Mouse (Mus musculus) kidney, embryonic 16.5 days (tissue): ENCODE measurements around the gene Rsrp1. TPM values are rescaled to one million over a fixed set of nuclear protein-coding genes. Genes with fewer than 3 reads are reported as not detected.

Experiments
- ATAC-seq: fragments of 200-750 bp; cut with Nextera tagmentation; 2 replicates; pipeline ENCODE4 v1.8.0; 2017; ENCODE audit warnings: moderate TSS enrichment; ENCODE audit not compliant: low FRiP score, low TSS enrichment
- H3K27ac ChIP-seq: fragments of 300-500 bp; sonication (generic); 2 replicates; pipeline ENCODE4 v1.5.1; 2014; ENCODE audit warnings: low read length
- H3K27me3 ChIP-seq: fragments of 300-500 bp; sonication (generic); 2 replicates; pipeline ENCODE4 v1.6.1; 2014; ENCODE audit warnings: low read length, control low read depth, mixed read lengths; ENCODE audit not compliant: insufficient read depth
- H3K36me3 ChIP-seq: fragments of 300-500 bp; sonication (generic); 2 replicates; pipeline ENCODE4 v1.6.1; 2014; ENCODE audit warnings: low read length, control low read depth, mixed read lengths; ENCODE audit not compliant: insufficient read depth
- H3K4me1 ChIP-seq: fragments of 300-500 bp; sonication (generic); 2 replicates; pipeline ENCODE4 v1.6.1; 2014; ENCODE audit warnings: low read length, control low read depth, mixed read lengths; ENCODE audit not compliant: insufficient read depth
- H3K4me2 ChIP-seq: fragments of 300-500 bp; sonication (generic); replicated peaks from 2 replicates; pipeline ENCODE4 v1.6.1; 2014; ENCODE audit warnings: low read depth, low read length
- H3K4me3 ChIP-seq: fragments of 300-500 bp; sonication (generic); 2 replicates; pipeline ENCODE4 v1.5.1; 2014; ENCODE audit warnings: mild to moderate bottlenecking, low read length
- H3K9ac ChIP-seq: fragments of 300-500 bp; sonication (generic); replicated peaks from 2 replicates; pipeline ENCODE4 v1.6.1; 2014; ENCODE audit warnings: low read length
- H3K9me3 ChIP-seq: fragments of 300-500 bp; sonication (generic); 2 replicates; pipeline ENCODE4 v1.6.1; 2016; ENCODE audit warnings: low read length, control low read depth
- WGBS: fragments of 180-500 bp; shearing (Covaris S2); extraction: QIAGEN DNeasy Blood & Tissue Kit; methylation state at CpG from one replicate; pipeline ENCODE4 v1.1.7; 2014; 5-methylcytosine and 5-hydroxymethylcytosine counted together
- polyA plus RNA-seq: library from polyadenylated mRNA; unstranded; fragments of >200 nt; fragmentation: Nextera tagmentation; extraction: Ambion mirVana; gene quantifications from 2 replicates; pipeline ENCODE4 v1.2.1, GENCODE M21; 2015

Rsrp1 gene
- polyA plus RNA-seq = 449 and 450 TPM in 2 replicates

DNA sequence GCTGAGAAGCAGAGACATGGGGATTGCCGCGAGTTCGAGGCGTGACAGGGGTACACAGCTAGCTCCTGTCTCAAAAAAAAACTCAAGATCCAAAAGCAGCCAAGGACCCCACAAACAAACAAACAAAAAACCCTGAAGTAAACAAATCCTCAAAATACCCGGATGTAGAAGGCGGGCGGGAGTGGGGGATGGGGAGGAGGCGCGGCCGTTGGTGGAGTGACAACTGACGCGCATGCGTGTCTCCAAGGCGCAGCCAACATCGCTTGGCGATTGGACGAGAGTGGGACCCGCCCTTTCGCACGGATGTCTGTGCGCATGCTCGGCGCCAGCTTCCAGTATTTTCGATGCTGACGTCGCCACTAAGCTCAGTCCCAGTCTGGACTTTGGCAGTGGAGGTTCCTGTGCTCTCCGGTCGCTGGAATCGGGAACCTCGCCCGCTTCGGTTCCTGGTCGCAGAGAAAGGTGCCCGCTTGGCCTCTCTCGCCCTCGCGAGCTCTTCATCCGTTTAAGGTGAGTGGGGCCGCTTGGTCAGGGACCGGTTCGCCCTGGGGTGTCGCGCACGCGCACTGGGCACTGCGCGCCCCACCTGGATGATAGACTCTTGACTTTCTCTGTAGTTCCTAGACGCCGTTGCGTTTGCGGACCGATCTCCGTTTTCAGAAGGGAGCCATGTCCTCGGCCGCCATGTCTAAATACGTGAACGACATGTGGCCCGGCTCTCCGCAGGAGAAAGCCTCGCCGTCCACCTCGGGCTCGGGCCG, at the start of gene Rsrp1:
Gene Rsrp1 (plus strand): TSS at position 335 of the 761 bp plus-strand sequence.
- Histone ChIP-seq H3K4me2 (peak within 1 kb of the TSS; percentile 95), H3K27ac (peak within 1 kb of the TSS; percentile 97), H3K36me3 (peaks cover 29% of the 10 kb centered on the region), H3K4me3 (peak within 1 kb of the TSS; percentile 89), H3K27me3 (no peaks in the 10 kb centered on the region), H3K9me3 (no peaks in the 10 kb centered on the region), H3K4me1 (peaks cover 21% of the 10 kb centered on the region), H3K9ac (peak within 1 kb of the TSS; percentile 89)
- ATAC-seq = peak; percentile 96
- under 1% methylated on average over 64 of the region's 64 CpGs for WGBS

DNA sequence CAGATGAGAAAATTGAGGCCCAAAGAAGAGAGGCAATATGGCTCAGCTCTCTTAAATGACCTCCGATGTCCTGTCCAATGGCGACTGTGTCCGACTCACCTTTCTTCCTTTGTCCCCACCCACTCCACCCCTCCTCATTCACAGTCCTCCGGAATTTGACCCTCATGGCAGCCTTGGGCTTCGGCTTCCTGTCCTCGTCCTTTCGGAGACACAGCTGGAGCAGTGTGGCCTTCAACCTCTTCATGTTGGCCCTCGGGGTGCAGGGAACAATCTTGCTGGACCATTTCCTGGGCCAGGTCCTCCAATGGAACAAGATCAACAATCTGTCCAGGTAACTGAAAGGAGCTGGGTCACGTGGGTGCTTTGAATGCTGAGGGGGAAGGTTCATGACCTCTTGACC, 47.2 kb upstream of the Rsrp1 start:
- ATAC-seq = no peak
- H3K9me3 ChIP-seq = no peaks in the 10 kb centered on the region
- WGBS = 66% methylated on average over 9 of the region's 9 CpGs

DNA sequence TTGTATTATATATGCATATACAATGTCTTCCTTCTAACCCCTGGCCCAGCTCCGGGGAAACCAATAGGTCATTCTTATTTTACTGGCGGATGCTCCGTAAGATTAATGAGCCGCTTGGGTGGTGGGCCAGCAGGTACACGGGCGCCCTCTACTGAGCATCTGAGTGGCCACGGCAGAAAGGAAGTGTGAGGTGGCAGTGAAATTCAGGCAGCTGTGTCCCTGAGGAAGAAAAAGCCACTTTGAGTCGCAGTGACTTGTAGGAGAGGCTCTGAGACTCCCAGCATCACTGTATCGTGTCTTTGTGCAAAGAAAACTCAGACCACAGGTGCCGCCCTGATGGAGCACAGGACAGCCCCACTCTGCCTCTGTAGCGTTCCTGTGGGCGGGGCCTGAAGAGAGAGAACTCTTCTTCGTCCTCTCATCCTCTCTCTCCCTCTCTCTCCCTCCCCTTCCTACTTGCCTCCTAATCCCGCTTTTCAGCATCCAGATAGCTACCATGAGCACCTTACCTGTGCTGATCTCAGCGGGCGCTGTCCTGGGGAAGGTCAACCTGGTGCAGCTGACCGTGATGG, 43.9 kb upstream of the Rsrp1 start:
- H3K4me3 ChIP-seq = peak overlapping the region; percentile 41
- no peaks in the 10 kb centered on the region for H3K27me3 ChIP-seq
- peak overlapping the region; percentile 48; the same call in 1 of the 2 replicates for H3K9ac ChIP-seq
- 0 out of 2 replicates have a peak, but pooled peaks have one; percentile 35 for ATAC-seq
- H3K9me3 ChIP-seq = no peaks in the 10 kb centered on the region
- WGBS = 5% methylated on average over 17 of the region's 17 CpGs
- no peak overlapping the region for H3K27ac ChIP-seq
- H3K4me2 ChIP-seq = peak overlapping the region; percentile 62
- no peaks in the 10 kb centered on the region for H3K4me1 ChIP-seq
- H3K36me3 ChIP-seq = no peaks in the 10 kb centered on the region

More for the DNA sequence above, 47.2 kb upstream of the Rsrp1 start:
- Histone ChIP-seq H3K4me2 (no peak overlapping the region), H3K27me3 (no peaks in the 10 kb centered on the region), H3K27ac (no peak overlapping the region), H3K4me1 (no peaks in the 10 kb centered on the region), H3K9ac (no peak overlapping the region), H3K36me3 (no peaks in the 10 kb centered on the region), H3K4me3 (no peak overlapping the region)

DNA sequence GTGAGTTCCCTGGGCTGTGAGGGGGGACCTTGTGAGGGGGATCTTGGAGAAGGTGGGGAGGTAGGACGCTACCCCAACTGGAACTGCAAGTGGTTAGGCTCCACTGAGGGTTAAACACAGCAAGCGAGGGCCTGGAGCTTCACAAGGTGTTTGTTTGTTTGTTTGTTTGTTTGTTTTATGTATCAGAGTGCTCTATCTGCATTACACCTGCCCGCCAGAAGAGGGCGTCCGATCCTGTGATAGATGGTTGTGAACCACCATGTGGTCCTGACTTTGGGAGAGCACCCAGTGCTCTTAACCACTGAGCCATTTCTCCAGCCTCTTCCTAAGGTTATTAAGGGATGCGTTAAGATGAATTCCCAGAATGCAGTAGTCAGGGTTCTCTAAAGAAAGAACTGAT, 43.4 kb upstream of the Rsrp1 start:
- no peak overlapping the region for H3K9ac ChIP-seq
- peak overlapping the region; percentile 41 for H3K4me3 ChIP-seq
- no peaks in the 10 kb centered on the region for H3K9me3 ChIP-seq
- no peak overlapping the region for H3K27ac ChIP-seq
- no peak for ATAC-seq
- WGBS = 42% methylated on average over 6 of the region's 6 CpGs
- H3K36me3 ChIP-seq = no peaks in the 10 kb centered on the region
- no peaks in the 10 kb centered on the region for H3K4me1 ChIP-seq
- no peaks in the 10 kb centered on the region for H3K27me3 ChIP-seq
- H3K4me2 ChIP-seq = peak overlapping the region; percentile 62

DNA sequence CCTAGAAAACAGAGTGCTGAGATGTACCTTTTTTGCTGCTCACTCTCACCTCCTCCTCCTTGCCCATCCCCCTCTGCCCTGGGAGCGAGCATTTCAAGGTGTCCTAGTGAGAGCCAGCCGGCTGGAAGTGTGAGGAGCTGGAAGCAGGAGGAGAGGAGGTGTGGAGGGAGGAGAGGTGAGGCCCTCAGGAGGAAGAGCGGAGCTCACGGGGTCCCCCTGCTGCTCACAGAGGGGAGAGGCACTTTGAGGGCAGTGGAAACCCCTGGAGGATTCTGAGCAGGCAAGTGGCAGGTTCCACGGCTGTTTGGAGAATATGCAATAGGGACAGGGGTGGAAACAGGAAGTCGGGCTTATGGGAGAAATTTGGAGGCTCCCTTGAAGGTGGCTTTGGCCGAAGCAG, 40.1 kb upstream of the Rsrp1 start:
- Histone ChIP-seq H3K9me3 (no peaks in the 10 kb centered on the region), H3K36me3 (no peaks in the 10 kb centered on the region), H3K4me3 (no peak overlapping the region), H3K27ac (no peak overlapping the region), H3K27me3 (no peaks in the 10 kb centered on the region), H3K4me2 (no peak overlapping the region), H3K9ac (no peak overlapping the region), H3K4me1 (no peaks in the 10 kb centered on the region)
- WGBS = 31% methylated on average over 7 of the region's 7 CpGs
- ATAC-seq = no peak

DNA sequence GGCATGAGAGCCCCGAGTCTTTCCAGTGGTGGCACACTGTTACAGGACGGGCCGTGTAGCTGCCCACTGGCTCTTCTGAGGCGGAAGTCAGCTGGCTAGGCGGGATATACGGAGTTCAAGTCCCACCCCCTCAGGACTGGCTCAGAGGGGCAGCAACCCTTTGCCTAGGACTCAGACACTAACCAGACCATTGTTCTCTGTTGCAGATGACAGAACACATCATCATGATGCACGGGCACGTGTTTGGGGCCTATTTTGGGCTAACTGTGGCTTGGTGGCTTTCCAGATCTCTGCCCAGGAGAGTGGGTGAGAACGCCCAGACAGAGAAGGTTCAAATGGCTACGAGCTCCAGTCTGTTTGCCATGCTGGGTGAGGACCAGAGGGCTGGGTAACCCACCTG, 39.6 kb upstream of the Rsrp1 start:
- no peak overlapping the region for H3K9ac ChIP-seq
- no peaks in the 10 kb centered on the region for H3K36me3 ChIP-seq
- no peaks in the 10 kb centered on the region for H3K4me1 ChIP-seq
- no peak overlapping the region for H3K4me2 ChIP-seq
- no peak for ATAC-seq
- H3K27ac ChIP-seq = no peak overlapping the region
- H3K4me3 ChIP-seq = no peak overlapping the region
- WGBS = 87% methylated on average over 10 of the region's 10 CpGs
- no peaks in the 10 kb centered on the region for H3K27me3 ChIP-seq
- no peaks in the 10 kb centered on the region for H3K9me3 ChIP-seq

DNA sequence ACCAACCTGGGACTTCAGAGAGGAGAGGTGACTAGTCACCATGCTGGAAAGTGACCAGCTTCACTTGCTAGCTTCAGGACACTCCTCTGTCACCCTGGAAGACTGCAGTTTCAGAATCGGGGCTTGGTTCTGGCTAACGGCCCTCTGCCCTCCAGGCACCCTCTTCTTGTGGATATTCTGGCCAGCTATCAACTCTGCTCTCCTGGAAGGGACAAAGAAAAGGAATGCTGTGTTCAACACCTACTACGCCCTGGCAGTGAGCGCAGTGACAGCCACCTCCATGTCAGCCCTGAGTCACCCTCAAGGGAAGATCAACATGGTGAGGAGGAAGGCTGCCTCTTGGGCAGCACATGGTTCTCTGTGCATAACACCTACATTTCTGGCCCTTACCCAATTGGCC, 39.0 kb upstream of the Rsrp1 start:
- 89% methylated on average over 4 of the region's 4 CpGs for WGBS
- no peaks in the 10 kb centered on the region for H3K27me3 ChIP-seq
- H3K4me1 ChIP-seq = no peaks in the 10 kb centered on the region
- H3K9ac ChIP-seq = no peak overlapping the region
- no peaks in the 10 kb centered on the region for H3K9me3 ChIP-seq
- H3K27ac ChIP-seq = no peak overlapping the region
- H3K36me3 ChIP-seq = no peaks in the 10 kb centered on the region
- H3K4me2 ChIP-seq = no peak overlapping the region
- no peak for ATAC-seq
- H3K4me3 ChIP-seq = no peak overlapping the region

DNA sequence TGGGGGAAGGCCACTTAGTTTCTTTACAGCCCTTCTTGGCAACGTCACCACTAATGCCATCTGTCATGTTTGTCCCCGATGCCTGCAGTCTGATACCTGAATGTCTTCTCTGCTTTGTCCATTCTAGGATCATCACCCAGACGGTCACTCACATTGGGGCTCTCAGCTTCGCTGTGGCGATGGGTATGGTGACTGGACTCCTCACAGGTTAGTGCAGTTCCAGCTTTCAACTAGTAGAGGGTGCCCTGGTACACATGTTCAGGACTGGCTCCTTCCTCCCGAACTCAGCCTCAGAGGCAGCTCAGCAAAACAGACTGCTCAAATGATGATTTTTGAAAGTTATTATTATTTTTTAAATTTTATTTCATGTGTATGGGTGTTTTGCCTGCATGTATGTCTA, 31.3 kb upstream of the Rsrp1 start:
- no peaks in the 10 kb centered on the region for H3K9me3 ChIP-seq
- H3K4me2 ChIP-seq = no peak overlapping the region
- no peaks in the 10 kb centered on the region for H3K4me1 ChIP-seq
- H3K4me3 ChIP-seq = no peak overlapping the region
- H3K27ac ChIP-seq = no peak overlapping the region
- H3K9ac ChIP-seq = no peak overlapping the region
- 76% methylated on average over 6 of the region's 6 CpGs for WGBS
- ATAC-seq = no peak
- peaks cover 14% of the 10 kb centered on the region for H3K36me3 ChIP-seq
- H3K27me3 ChIP-seq = no peaks in the 10 kb centered on the region

DNA sequence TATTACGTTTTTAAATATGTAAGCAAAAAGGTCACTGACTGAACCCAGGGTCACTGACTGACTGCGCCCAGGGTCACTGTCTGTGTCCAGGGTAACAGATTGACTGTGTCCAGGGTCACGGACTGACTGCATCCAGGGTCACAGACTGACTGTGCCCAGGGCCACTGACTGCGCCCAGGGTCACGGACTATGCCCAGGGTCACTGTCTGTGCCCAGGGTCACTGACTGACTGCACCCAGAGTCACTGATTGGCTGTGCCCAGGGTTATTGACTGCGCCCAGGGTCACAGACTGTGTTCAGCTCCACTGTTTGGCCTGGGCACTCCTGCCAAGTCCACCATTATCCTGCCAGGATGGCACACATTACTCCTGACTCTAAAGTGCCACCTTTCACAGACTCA, 26.1 kb upstream of the Rsrp1 start:
- 90% methylated on average over 6 of the region's 6 CpGs for WGBS

DNA sequence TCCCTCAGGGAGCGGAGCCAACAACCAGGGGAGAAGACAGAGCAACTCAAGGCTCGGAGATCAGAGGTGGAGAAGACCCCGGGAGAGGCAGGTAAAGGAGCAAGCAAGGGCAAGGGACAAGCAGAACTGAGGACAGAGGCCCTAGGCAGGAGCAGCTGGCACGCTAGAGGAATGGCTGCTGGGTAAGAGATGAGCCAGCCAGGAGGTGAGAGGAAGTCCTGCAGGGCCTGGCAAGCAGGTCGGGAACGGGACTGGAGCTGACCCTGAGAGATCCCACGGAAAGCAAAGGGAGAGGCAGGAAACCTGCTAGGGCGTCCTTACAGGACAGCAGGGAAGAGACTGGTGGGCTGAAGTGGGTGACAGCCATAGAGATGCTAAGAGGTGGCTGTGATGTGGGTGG, 22.3 kb upstream of the Rsrp1 start:
- no peaks in the 10 kb centered on the region for H3K27me3 ChIP-seq
- no peak overlapping the region for H3K4me2 ChIP-seq
- no peaks in the 10 kb centered on the region for H3K4me1 ChIP-seq
- no peaks in the 10 kb centered on the region for H3K9me3 ChIP-seq
- no peak overlapping the region for H3K4me3 ChIP-seq
- WGBS = 94% methylated on average over 8 of the region's 8 CpGs
- H3K9ac ChIP-seq = no peak overlapping the region
- H3K36me3 ChIP-seq = peaks cover 77% of the 10 kb centered on the region
- H3K27ac ChIP-seq = no peak overlapping the region
- no peak for ATAC-seq

More for the DNA sequence above, 26.1 kb upstream of the Rsrp1 start:
- H3K9me3 ChIP-seq = no peaks in the 10 kb centered on the region
- no peaks in the 10 kb centered on the region for H3K27me3 ChIP-seq
- no peak overlapping the region for H3K9ac ChIP-seq
- H3K27ac ChIP-seq = no peak overlapping the region
- ATAC-seq = no peak
- H3K36me3 ChIP-seq = peaks cover 51% of the 10 kb centered on the region
- no peak overlapping the region for H3K4me2 ChIP-seq
- no peak overlapping the region for H3K4me3 ChIP-seq
- H3K4me1 ChIP-seq = no peaks in the 10 kb centered on the region
